ENCODE assay signal across 27 mouse cellular contexts in the genomic region with DNA sequence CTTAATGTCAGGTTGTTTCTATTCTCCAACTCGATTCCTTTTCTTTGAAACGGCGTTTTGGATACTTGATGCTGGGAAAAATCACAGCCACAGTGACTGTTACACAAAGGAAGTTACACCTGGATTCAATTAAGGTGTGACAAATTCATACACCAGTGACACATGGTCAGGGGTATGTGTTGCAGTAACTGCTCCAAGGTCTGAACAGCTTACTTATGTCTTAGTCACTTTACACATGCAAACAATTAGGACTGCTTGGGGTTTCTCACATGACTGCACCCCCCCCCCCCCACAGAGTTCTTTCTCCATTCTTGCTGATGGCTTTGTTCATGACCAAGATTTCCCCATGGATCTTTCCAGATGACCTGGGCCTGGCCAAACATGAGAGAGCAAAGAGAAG. TPM values are rescaled to one million over a fixed set of nuclear protein-coding genes. Genes with fewer than 3 reads are reported as not detected.
DNase-seq lines count a peak whose midpoint lies in the region; ATAC-seq lines count a peak whose summit lies in the region.
"Had no signal": no experiment of that assay in that cellular context is flagged by ENCODE, and none has a peak within 500 bp of the region (broad histone marks: within the 10 kb centered on the region; RNA-seq: fewer than 3 reads in every experiment).

No protein-coding gene starts in this region.

- peak; percentile 73 for ATAC-seq in embryonic facial prominence, embryonic 15.5 days (ENCODE audit: insufficient number of reproducible peaks, low FRiP score, low TSS enrichment, low read depth)
- ATAC-seq in limb, embryonic 11.5 days (ENCODE audit: insufficient number of reproducible peaks, low FRiP score, low TSS enrichment, low read depth), result peak; percentile 67; the same call in 1 of the 2 replicates
- ATAC-seq: hindbrain, embryonic 16.5 days; intestine, embryonic 16.5 days had no signal

- whole genome bisulfite sequencing in embryonic facial prominence, embryonic 15.5 days, result 34% methylated on average over 3 of the region's 3 CpGs
- WGBS in limb, embryonic 11.5 days, result 27% methylated on average over 3 of the region's 3 CpGs

- peak; percentile 93 for DNase-seq in 3T3-L1 (ENCODE audit: low read depth, low spot score)
- peak; percentile 27 for DNase-seq in embryo, embryonic 10.5 days (ENCODE audit: low spot score)
- DNase-seq in limb, embryonic 11.5 days (ENCODE audit: low spot score), result peak; percentile 23
- no peak for DNase-seq in adrenal gland, adult (ENCODE audit: inconsistent age in 2 of 2, low spot score in 1 of 2)
- DNase-seq in right cerebral cortex, postnatal 10 days (ENCODE audit: low spot score in 2 of 2), result no peak
- DNase-seq in gastrocnemius, postnatal 4 days (ENCODE audit: low spot score in 2 of 2), result no peak
- DNase-seq: B cell, adult 2 months; cerebellum, adult 11-12 months; cerebellum, postnatal 10 days; kidney, postnatal 36 days; liver; lung, postnatal 36 days; midbrain, embryonic 14.5 days; right cerebral cortex, postnatal 14 days; thymus, postnatal 14 days had no signal

- H3K9ac ChIP-seq in embryonic facial prominence, embryonic 15.5 days, result no peak overlapping the region
- H3K9ac ChIP-seq in limb, embryonic 11.5 days (ENCODE audit: low read length), result no peak overlapping the region
- H3K9ac ChIP-seq: liver, embryonic 15.5 days; lung, embryonic 15.5 days had no signal

- H3K4me1 ChIP-seq in embryonic facial prominence, embryonic 15.5 days, result 0 out of 2 replicates have a peak, but pooled peaks cover 3% of the 10 kb centered on the region
- 0 out of 2 replicates have a peak, but pooled peaks cover 3% of the 10 kb centered on the region for H3K4me1 ChIP-seq in limb, embryonic 11.5 days (ENCODE audit: control insufficient read depth, insufficient read depth, low read length)
- H3K4me1 ChIP-seq: heart, embryonic 10.5 days; hindbrain, embryonic 10.5 days; lung, embryonic 15.5 days had no signal

- H3K27ac ChIP-seq in embryonic facial prominence, embryonic 15.5 days (replicated peaks), result 0 out of 2 replicates have a peak overlapping the region, but pooled peaks have one; percentile 30
- no peak overlapping the region for H3K27ac ChIP-seq in limb, embryonic 11.5 days (replicated peaks; ENCODE audit: low read depth, low read length)
- H3K27ac ChIP-seq: heart, embryonic 10.5 days; hindbrain, embryonic 10.5 days; liver, embryonic 15.5 days; lung, embryonic 15.5 days had no signal

- no peak overlapping the region for H3K4me2 ChIP-seq in embryonic facial prominence, embryonic 15.5 days (replicated peaks)
- H3K4me2 ChIP-seq in limb, embryonic 11.5 days (ENCODE audit: low read depth, severe bottlenecking), result no peak overlapping the region
- H3K4me2 ChIP-seq: liver, embryonic 15.5 days; lung, embryonic 15.5 days had no signal

- no peaks in the 10 kb centered on the region for H3K36me3 ChIP-seq in embryonic facial prominence, embryonic 15.5 days
- no peaks in the 10 kb centered on the region for H3K36me3 ChIP-seq in limb, embryonic 11.5 days (ENCODE audit: control insufficient read depth, insufficient read depth, low read length)
- H3K36me3 ChIP-seq: heart, embryonic 10.5 days; hindbrain, embryonic 10.5 days; liver, embryonic 15.5 days; lung, embryonic 15.5 days had no signal

- H3K9me3 ChIP-seq in embryonic facial prominence, embryonic 15.5 days (replicated peaks), result no peaks in the 10 kb centered on the region
- H3K9me3 ChIP-seq in limb, embryonic 11.5 days (ENCODE audit: control insufficient read depth, low read length), result no peaks in the 10 kb centered on the region
- H3K9me3 ChIP-seq: heart, embryonic 10.5 days; hindbrain, embryonic 10.5 days; liver, embryonic 15.5 days; lung, embryonic 15.5 days; megakaryocyte, embryonic 14.5 days had no signal

- no peaks in the 10 kb centered on the region for H3K27me3 ChIP-seq in embryonic facial prominence, embryonic 15.5 days
- no peaks in the 10 kb centered on the region for H3K27me3 ChIP-seq in limb, embryonic 11.5 days (ENCODE audit: control insufficient read depth, insufficient read depth, low read length)
- H3K27me3 ChIP-seq: liver, embryonic 15.5 days; lung, embryonic 15.5 days; megakaryocyte, embryonic 14.5 days had no signal

- H3K4me3 ChIP-seq in embryonic facial prominence, embryonic 15.5 days (replicated peaks), result no peak overlapping the region
- H3K4me3 ChIP-seq in limb, embryonic 11.5 days (ENCODE audit: low read depth, low read length), result no peak overlapping the region
- H3K4me3 ChIP-seq: heart, embryonic 10.5 days; hindbrain, embryonic 10.5 days; liver, embryonic 15.5 days; lung, embryonic 15.5 days; megakaryocyte, embryonic 14.5 days had no signal

RNA-seq across cellular contexts. Expression of gene Il1rl1, which starts 6.6 kb away (rescaled TPM):
- polyA plus RNA-seq in embryonic facial prominence, embryonic 15.5 days (2015; fragmentation: Nextera tagmentation; extraction: Ambion mirVana), result 4.5 and 5.6 TPM in 2 replicates
- 0.11 and 0.12 TPM in 2 replicates for polyA plus RNA-seq in limb, embryonic 11.5 days (2014; fragmentation: Nextera tagmentation; extraction: Ambion mirVana)
- total RNA-seq in gastrocnemius, postnatal 4 days (2021), result 1 to 10 TPM; 5.9 to 8.8 TPM

RNA-seq across cellular contexts. Expression of gene Il18r1, which starts 29.4 kb away (rescaled TPM):
- 0.41 and 0.55 TPM in 2 replicates for polyA plus RNA-seq in embryonic facial prominence, embryonic 15.5 days (2015; fragmentation: Nextera tagmentation; extraction: Ambion mirVana)
- not detected in 2 replicates for polyA plus RNA-seq in limb, embryonic 11.5 days (2014; fragmentation: Nextera tagmentation; extraction: Ambion mirVana)
- total RNA-seq in gastrocnemius, postnatal 4 days (2021), result under 1 TPM; 0.05 to 0.17 TPM
- total RNA-seq: gastrocnemius, adult 18-20 months; left cerebral cortex, postnatal 14 days had no signal
- polyA plus RNA-seq: forebrain, embryonic 11.5 days; heart, embryonic 10.5 days; hindbrain, embryonic 10.5 days; hindbrain, embryonic 16.5 days; midbrain, embryonic 14.5 days; neural tube, embryonic 11.5 days had no signal

Comparison
In these comparisons a context has a peak if more than half of its experiments do, and no peak if none do; other contexts are left out.
1. DNase-seq: peak in 3T3-L1 (single experiment), embryo, embryonic 10.5 days (single experiment) and limb, embryonic 11.5 days (single experiment); none in adrenal gland, adult (0 of 2), right cerebral cortex, postnatal 10 days (0 of 2) and gastrocnemius, postnatal 4 days (0 of 2).